Mouse (Mus musculus): Measurements from ENCODE around the gene Naxd.

Naxd gene

GRCm38 (mm10) chr8:11513247-11513646, 15.9 kb downstream of the Naxd start:
- peak; percentile 48 for DNase-seq (ENCODE audit: low read depth, low spot score)

- no peak for DNase-seq (ENCODE audit: low read depth, low spot score)
Measured at GRCm38 (mm10) chr8:11516292-11516691, 19.0 kb downstream of the Naxd start.

GRCm38 (mm10) chr8:11517366-11518055, 20.2 kb downstream of the Naxd start:
- DNase-seq (ENCODE audit: low read depth, low spot score): no peak

- DNase-seq (ENCODE audit: low read depth, low spot score): no peak
Measured at GRCm38 (mm10) chr8:11518056-11518396, 20.7 kb downstream of the Naxd start.

GRCm38 (mm10) chr8:11518676-11519075, 21.4 kb downstream of the Naxd start:
- DNase-seq (ENCODE audit: low read depth, low spot score): no peak

GRCm38 (mm10) chr8:11523331-11523730, 26.0 kb downstream of the Naxd start:
- no peak for DNase-seq (ENCODE audit: low read depth, low spot score)

GRCm38 (mm10) chr8:11530155-11530770, 33.0 kb downstream of the Naxd start:
- DNase-seq (ENCODE audit: low read depth, low spot score): peak; percentile 77

- no peak for DNase-seq (ENCODE audit: low read depth, low spot score)
Measured at GRCm38 (mm10) chr8:11530849-11531248, 33.5 kb downstream of the Naxd start.

GRCm38 (mm10) chr8:11534494-11534893, 37.2 kb downstream of the Naxd start:
- DNase-seq (ENCODE audit: low read depth, low spot score): peak; percentile 83

GRCm38 (mm10) chr8:11539049-11539448, 41.7 kb downstream of the Naxd start:
- DNase-seq (ENCODE audit: low read depth, low spot score): no peak

GRCm38 (mm10) chr8:11540182-11540581, 42.9 kb downstream of the Naxd start:
- no peak for DNase-seq (ENCODE audit: low read depth, low spot score)

GRCm38 (mm10) chr8:11542031-11542430, 44.7 kb downstream of the Naxd start:
- peak; percentile 34 for DNase-seq (ENCODE audit: low read depth, low spot score)

GRCm38 (mm10) chr8:11542866-11543265, 45.6 kb downstream of the Naxd start:
- peak; percentile 79 for DNase-seq (ENCODE audit: low read depth, low spot score)

GRCm38 (mm10) chr8:11544386-11544785, 47.1 kb downstream of the Naxd start:
- peak; percentile 89 for DNase-seq (ENCODE audit: low read depth, low spot score)

- DNase-seq (ENCODE audit: low read depth, low spot score): peak; percentile 87
Measured at GRCm38 (mm10) chr8:11547063-11547462, 49.8 kb downstream of the Naxd start.

GRCm38 (mm10) chr8:11549706-11550105, 52.4 kb downstream of the Naxd start:
- DNase-seq (ENCODE audit: low read depth, low spot score): peak; percentile 86

GRCm38 (mm10) chr8:11550281-11550948, 53.1 kb downstream of the Naxd start, which contains the start of gene Cars2:
TSS of gene Cars2 (minus strand) at chr8:11550783.
- peak; percentile 94 for DNase-seq (ENCODE audit: low read depth, low spot score)

- DNase-seq (ENCODE audit: low read depth, low spot score): peak; percentile 47
Measured at GRCm38 (mm10) chr8:11551497-11551896, 54.2 kb downstream of the Naxd start.

- no peak for DNase-seq (ENCODE audit: low read depth, low spot score)
Measured at GRCm38 (mm10) chr8:11552390-11552789, 55.1 kb downstream of the Naxd start.

GRCm38 (mm10) chr8:11554799-11555719, 57.8 kb downstream of the Naxd start, which contains the start of gene Ing1:
TSS of gene Ing1 (plus strand) at chr8:11555571.
- peak; percentile 96 for DNase-seq (ENCODE audit: low read depth, low spot score)

- peak; percentile 100 for DNase-seq (ENCODE audit: low read depth, low spot score)
Measured at GRCm38 (mm10) chr8:11555720-11556591, 58.6 kb downstream of the Naxd start.

Measured in R1 (cell line).